Mouse (Mus musculus) bone marrow, adult 2 months (tissue): Measurements from ENCODE around the gene Mecom. TPM values are rescaled to one million over a fixed set of nuclear protein-coding genes. Genes with fewer than 3 reads are reported as not detected.

Source experiments
- H3K27ac ChIP-seq: fragments of 200-500 bp; 2 replicates; pipeline ENCODE4 v1.5.1; 2012; ENCODE audit warnings: low read depth, mild to moderate bottlenecking, control low read depth, inconsistent platforms, low read length; ENCODE audit not compliant: control insufficient read depth, poor library complexity, insufficient read depth
- H3K4me1 ChIP-seq: fragments of 200-500 bp; 2 replicates; pipeline ENCODE4 v1.6.1; 2011; ENCODE audit warnings: low read length; ENCODE audit not compliant: control insufficient read depth, insufficient read depth
- H3K4me3 ChIP-seq: fragments of 200-500 bp; replicated peaks from 2 replicates; pipeline ENCODE3; 2011; ENCODE audit warnings: mild to moderate bottlenecking, low read depth, low read length, control low read depth; ENCODE audit not compliant: control insufficient read depth
- CTCF ChIP-seq: fragments of 200-500 bp; IDR thresholded peaks from 2 replicates; pipeline ENCODE4 v1.5.1; 2011; ENCODE audit warnings: low read length, control low read depth; ENCODE audit not compliant: control insufficient read depth, insufficient read depth
- POLR2A ChIP-seq: fragments of 200-500 bp; IDR thresholded peaks from 2 replicates; pipeline ENCODE4 v1.6.1; 2011; ENCODE audit warnings: low read depth, mild to moderate bottlenecking, control low read depth, low read length, borderline replicate concordance; ENCODE audit not compliant: control insufficient read depth
- WGBS: fragments of 180-500 bp; shearing (Covaris S2); methylation state at CpG from one replicate; pipeline ENCODE4 v1.1.7; 2018; 5-methylcytosine and 5-hydroxymethylcytosine counted together
- polyA plus RNA-seq: library from polyadenylated mRNA; stranded (reverse); fragments of >200 nt; gene quantifications from 2 replicates; pipeline ENCODE4 v1.2.4, GENCODE M21; 2011; ENCODE audit warnings: low replicate concordance; ENCODE audit not compliant: missing spikeins, insufficient read depth, insufficient read length

Mecom gene
- polyA plus RNA-seq, 1 experiment: 0.70 TPM

GRCm38 (mm10) chr3:30012150-30012549, 535.7 kb downstream of the Mecom start:
- TF ChIP-seq POLR2A (no peak), CTCF (no peak)
- 1% methylated on average over 27 of the region's 27 CpGs for WGBS
- no peak overlapping the region for H3K4me3 ChIP-seq

GRCm38 (mm10) chr3:30011712-30012111, 536.1 kb downstream of the Mecom start:
- no peak overlapping the region for H3K4me3 ChIP-seq
- TF ChIP-seq CTCF: no peak
- TF ChIP-seq POLR2A: no peak

More at GRCm38 (mm10) chr3:30012150-30012549, 535.7 kb downstream of the Mecom start:
- Histone ChIP-seq H3K27ac (no peak overlapping the region), H3K4me1 (no peaks in the 10 kb centered on the region)

DNA sequence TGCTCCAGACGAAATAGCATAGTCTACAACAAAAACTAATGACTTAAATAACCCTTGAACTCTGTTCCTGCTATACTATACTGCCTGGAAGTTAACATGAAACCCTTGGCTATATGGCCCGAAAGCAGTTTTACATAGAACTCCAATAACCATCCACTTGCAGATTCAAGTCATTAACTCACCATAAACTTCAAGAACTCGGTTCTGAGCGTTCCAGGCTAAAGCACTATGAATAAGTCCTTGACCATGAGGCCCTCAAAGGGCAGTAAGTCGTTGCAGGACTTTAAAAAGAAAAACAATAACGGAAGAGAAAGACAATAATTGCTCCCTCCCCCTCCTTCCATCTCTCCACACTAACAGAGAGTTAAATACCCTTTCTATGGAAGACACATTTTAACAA, 536.9 kb downstream of the Mecom start:
- TF ChIP-seq POLR2A: no peak
- no peak for TF ChIP-seq CTCF
- no peak overlapping the region for H3K4me3 ChIP-seq
- H3K4me1 ChIP-seq: no peaks in the 10 kb centered on the region
- 19% methylated on average over 6 of the region's 6 CpGs for WGBS
- no peak overlapping the region for H3K27ac ChIP-seq

More at GRCm38 (mm10) chr3:30011712-30012111, 536.1 kb downstream of the Mecom start:
- Histone ChIP-seq H3K4me1 (no peaks in the 10 kb centered on the region), H3K27ac (no peak overlapping the region)
- 4% methylated on average over 6 of the region's 6 CpGs for WGBS

DNA sequence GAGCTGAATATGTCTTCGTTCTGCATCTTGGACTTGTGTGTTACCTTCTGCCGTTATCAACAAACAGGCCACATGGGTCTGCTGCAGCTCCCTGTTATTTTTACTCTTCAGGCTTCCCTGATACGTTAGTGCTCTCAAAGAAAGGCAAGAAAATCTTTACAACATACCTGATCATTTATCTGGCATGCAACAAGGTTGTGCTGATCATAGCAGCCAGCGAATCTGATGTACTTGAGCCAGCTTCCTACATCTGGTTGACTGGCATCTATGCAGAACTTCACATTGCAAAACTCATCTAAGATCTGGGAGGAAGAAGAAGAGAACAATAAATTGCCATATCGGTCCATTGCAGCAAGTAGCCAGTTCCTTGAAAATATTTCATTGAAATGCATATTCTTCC, 538.2 kb downstream of the Mecom start:
- H3K4me3 ChIP-seq: no peak overlapping the region
- 25% methylated on average over 5 of the region's 5 CpGs for WGBS
- no peak overlapping the region for H3K27ac ChIP-seq
- H3K4me1 ChIP-seq: no peaks in the 10 kb centered on the region
- TF ChIP-seq CTCF: no peak
- no peak for TF ChIP-seq POLR2A

- 38% methylated on average over 8 of the region's 8 CpGs for WGBS
- Histone ChIP-seq H3K4me3 (no peak overlapping the region), H3K4me1 (no peaks in the 10 kb centered on the region), H3K27ac (no peak overlapping the region)
- TF ChIP-seq CTCF (no peak), POLR2A (no peak)
Measured at GRCm38 (mm10) chr3:30004888-30005405, 542.9 kb downstream of the Mecom start.

GRCm38 (mm10) chr3:30000260-30000659, 547.5 kb downstream of the Mecom start:
- WGBS: 74% methylated on average over 7 of the region's 7 CpGs
- H3K4me3 ChIP-seq: no peak overlapping the region
- TF ChIP-seq CTCF: no peak
- TF ChIP-seq POLR2A: no peak
- H3K27ac ChIP-seq: no peak overlapping the region
- H3K4me1 ChIP-seq: no peaks in the 10 kb centered on the region

DNA sequence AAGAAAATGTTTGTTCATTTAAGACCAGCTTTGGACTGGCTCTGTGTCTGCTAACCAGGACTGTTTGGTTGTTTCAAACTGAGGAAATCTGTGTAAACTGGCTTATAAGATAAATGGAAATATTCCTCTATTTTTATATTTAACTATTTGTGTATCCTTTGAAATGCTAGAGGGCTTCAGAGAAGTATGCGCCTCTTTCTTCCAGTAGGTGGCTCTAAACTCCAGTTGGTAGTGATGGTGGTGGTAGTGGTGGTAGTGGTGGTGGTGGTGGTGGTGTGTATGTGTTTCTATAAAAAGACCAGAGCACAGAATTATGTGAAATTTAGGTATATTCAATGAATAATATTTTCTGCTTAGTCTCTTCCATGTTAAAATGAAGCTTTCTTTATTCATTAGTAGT, 548.8 kb downstream of the Mecom start:
- Histone ChIP-seq H3K4me1 (no peaks in the 10 kb centered on the region), H3K27ac (no peak overlapping the region), H3K4me3 (no peak overlapping the region)
- no peak for TF ChIP-seq POLR2A
- no peak for TF ChIP-seq CTCF
- 83% methylated on average over 1 of the region's 1 CpGs for WGBS

- 81% methylated on average over 7 of the region's 7 CpGs for WGBS
Measured at GRCm38 (mm10) chr3:29997068-29997467, 550.7 kb downstream of the Mecom start.

GRCm38 (mm10) chr3:29993346-29993745, 554.5 kb downstream of the Mecom start:
- H3K4me3 ChIP-seq: no peak overlapping the region
- no peaks in the 10 kb centered on the region for H3K4me1 ChIP-seq
- TF ChIP-seq CTCF (no peak), POLR2A (no peak)
- WGBS: 82% methylated on average over 10 of the region's 10 CpGs
- H3K27ac ChIP-seq: no peak overlapping the region

More at GRCm38 (mm10) chr3:29997068-29997467, 550.7 kb downstream of the Mecom start:
- H3K27ac ChIP-seq: no peak overlapping the region
- no peaks in the 10 kb centered on the region for H3K4me1 ChIP-seq
- TF ChIP-seq CTCF (no peak), POLR2A (no peak)
- H3K4me3 ChIP-seq: no peak overlapping the region
